Mouse (Mus musculus) urinary bladder, postnatal 4 days (tissue): Measurements from ENCODE around the gene Vnn3.

ENCODE experiments used
- DNase-seq, 2 experiments: peaks; one replicate each; pipeline ENCODE4 v3.0.0; 2021 to 2022; ENCODE audit warnings: low spot score in 2 of 2

Vnn3 gene

DNA sequence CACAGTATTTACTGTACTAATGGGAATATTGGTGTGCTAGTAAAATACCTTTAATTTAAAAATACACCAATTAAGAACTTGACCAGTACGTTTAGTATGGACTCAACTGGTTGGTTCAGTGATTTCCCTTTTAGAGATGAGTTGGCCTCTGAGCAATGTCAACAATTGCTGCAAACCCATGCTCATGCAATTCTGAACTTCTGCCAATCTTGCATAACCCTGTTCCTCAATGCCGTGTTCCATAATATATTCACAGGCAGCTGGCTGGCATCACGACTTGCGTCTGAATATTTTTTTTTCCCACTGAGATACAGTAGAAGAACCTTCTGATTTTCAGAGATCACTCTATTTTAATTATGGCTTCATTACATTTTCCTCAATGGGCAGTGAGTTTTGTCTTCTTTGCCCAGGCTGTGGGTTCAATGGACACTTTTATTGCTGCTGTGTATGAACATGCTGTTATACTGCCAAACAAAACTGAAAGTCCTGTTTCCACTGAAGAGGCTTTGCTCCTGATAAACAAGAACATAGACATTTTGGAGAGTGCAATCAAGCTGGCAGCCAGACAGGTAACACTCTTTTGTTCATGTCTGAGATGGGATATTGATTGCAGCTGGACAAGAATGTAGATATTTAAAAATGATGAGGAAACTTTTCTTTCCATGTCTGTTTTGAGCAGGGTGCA, at the start of gene Vnn3:
Gene Vnn3, plus strand, starts transcription at position 235 of the 685 bp plus-strand sequence.
- no peak for DNase-seq

DNA sequence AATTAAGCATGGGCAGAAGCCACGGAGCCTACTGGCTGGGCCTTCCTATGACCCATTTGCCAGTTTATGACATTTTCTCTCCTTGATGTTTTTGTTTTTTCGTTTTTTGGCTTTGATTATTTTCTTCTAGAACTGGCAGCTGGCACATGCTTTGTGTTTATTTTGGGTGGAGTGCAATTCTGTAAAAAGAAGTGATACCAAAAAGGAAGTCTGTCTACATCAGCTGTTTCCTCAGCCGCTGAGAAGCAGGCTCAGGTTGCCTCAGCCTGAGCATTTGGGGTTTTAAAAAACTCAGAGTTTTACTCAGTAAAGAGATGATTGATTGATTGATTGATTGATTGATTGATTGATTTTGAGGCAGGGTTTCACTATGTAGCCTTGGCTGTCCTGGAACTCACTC, 48.4 kb upstream of the Vnn3 start:
- no peak for DNase-seq

DNA sequence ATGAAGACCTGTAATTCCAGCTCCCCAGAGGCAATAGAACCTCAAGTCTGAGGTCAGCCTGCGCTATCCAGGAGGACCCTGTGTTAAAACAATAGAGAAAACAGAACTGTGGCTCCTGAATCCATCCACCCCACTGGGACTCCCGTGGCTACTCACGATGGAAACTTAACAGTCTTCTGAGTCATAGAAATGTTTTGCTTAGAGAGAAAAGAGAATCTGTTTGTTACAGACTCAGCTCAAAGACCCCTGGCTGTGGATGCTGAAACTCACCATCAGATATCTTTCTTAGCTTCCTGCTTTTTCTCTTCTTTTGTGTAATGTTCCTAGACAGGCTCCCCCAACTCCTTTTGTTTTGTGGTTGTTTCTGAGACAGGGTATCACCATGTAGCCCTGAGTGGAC, 46.6 kb upstream of the Vnn3 start:
- DNase-seq = no peak

- DNase-seq = no peak
These were observed 45.1 kb upstream of the Vnn3 start for GRCm38 (mm10) chr10:23806201-23806600.

GRCm38 (mm10) chr10:23811635-23812437, 39.4 kb upstream of the Vnn3 start:
- DNase-seq = peak; percentile 21 to 75

DNA sequence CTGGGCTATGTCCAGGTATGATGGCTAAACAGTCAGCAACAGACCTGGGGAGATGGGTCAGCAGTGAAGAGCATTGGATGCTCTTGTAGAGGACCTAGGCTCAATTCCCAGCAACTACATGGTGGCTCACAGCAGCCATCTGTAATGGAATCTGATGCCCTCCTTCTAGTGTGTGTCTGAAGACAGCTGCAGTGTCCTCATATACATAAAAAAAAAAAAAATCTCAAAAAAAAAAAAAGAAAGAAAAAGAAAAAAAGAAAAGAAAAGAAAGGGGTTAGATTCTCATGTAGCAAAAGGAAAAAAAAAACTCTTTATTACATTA, 38.9 kb upstream of the Vnn3 start:
- no peak for DNase-seq

GRCm38 (mm10) chr10:23812852-23813766, 38.2 kb upstream of the Vnn3 start:
- DNase-seq = no peak

DNA sequence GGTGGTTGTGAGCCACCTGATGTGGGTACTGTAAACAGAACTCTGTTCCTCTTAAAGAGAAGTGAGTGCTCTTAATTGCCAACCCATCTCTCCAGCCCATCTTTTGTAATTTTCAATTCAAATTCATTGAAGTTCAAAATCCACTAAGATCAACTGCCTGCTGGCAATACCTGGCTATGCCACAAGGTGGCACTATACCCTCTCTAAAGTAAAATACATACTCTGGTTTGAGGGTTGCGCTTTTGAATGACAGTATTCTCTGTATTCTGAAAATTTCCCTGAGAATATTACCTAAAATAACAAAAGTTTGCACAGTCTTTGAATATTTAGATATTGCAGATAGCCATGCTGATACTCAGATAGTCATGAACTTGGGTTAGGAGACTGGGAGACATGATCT, 36.1 kb upstream of the Vnn3 start:
- DNase-seq = peak; percentile 47 to 82

DNA sequence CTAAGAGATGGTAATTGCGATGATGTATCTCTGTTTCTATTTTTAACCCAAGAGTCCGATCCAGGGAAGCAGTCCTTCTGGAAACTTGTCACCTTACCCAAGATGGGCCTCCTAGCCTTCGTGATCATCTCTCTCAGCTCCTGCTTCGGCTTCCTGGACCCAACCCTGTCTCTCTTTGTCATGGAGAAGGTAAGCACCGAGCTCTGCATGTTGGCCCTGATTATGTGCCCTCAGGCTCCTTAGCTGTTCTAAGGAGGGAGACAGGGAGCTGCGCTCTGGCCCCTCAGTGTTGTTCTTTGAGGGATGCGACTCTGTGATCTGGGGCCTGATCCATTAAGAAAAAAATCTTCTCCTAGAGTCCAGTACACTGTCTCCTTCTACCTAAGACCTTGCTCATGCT, 35.0 kb upstream of the Vnn3 start:
- no peak for DNase-seq

DNA sequence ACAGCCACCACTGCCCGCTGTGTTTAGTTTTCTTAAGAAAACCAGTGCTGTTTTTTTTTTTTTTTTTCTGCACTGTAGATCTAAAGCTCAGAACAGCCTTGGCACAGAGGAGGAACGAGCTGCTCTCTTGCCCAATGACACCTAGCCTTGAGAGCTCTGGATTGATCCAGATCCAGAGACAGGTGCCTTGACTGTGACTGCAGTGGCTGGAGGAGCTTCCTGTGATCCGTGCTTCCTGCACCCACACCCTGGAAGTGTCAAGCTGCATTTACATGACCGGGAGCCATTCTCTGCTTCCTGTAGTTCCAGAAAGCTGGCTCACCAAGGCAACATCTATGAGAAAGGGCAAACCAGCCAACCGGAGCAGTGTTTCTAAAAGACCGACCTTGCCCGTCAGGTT, 24.7 kb upstream of the Vnn3 start:
- DNase-seq = no peak

DNA sequence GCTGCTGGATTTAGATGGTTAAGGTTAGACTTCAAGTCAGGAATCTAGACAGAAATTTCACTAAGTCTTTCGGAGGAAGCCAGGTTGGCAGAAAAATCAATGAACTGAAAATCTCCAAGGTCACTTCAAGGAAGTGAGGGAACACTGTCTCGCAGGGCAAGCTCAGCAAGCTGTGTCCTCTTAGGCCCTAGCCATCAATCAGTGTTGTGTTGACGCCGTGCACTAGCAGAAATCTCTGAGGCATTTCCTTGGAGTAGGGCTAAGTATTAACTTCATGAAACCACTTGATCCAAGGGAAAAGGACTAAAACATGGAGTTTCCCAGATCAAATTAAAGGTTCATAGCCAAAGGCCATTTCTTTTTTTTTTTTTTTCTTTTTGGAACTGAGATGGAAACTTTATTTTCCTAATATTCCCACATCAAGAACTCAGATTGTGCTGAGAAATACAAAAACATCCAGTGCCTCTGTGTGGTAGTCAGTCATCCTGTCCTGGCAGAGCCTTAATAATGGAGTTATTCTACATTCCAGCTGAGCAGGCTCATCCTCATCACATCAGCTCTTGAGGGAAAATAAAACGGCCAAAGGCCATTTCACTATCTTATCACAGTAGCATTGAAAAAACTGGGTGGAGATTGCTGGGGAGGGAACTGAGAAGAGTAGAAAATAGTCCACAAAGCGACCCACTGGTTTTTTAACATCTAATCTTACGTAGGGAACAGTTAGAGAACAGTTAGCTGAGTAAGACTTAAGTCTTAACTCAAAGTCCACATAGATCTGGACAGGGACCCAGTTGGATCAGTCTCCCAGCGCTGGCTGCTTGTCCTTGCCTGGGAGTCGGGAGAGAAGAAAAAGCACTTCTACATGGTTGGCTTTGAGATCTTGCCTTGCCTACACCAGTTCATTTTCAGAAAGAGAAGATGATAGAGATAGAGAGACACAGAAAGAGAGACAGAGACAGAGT, 15.0 kb upstream of the Vnn3 start:
- no peak for DNase-seq

GRCm38 (mm10) chr10:23837115-23837514, 14.1 kb upstream of the Vnn3 start:
- no peak for DNase-seq

- no peak for DNase-seq
These were observed 12.4 kb upstream of the Vnn3 start for GRCm38 (mm10) chr10:23838910-23839309.

DNA sequence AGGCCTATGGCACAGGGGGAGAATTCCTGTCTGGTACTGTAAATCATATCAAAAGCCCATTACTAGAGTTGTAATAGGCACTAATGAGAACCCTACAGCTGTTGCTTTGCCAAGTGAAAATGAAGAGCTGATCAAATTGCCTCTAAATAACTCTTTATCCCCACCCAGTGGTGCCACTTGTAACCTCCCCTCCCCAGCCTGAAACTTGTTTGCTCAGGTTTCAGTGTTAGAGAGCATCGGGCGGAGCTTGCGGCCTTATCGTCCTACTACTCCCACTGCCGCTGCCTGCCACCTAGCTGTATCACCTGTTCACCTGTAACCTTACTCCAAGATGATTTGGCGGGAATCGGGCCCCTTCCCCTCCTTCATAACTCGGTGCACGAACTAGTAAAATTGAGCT, 11.9 kb upstream of the Vnn3 start:
- DNase-seq = no peak

- DNase-seq = no peak
These were observed 10.8 kb upstream of the Vnn3 start for GRCm38 (mm10) chr10:23840496-23840895.

GRCm38 (mm10) chr10:23852096-23852495, 834 bp downstream of the Vnn3 start:
- no peak for DNase-seq

DNA sequence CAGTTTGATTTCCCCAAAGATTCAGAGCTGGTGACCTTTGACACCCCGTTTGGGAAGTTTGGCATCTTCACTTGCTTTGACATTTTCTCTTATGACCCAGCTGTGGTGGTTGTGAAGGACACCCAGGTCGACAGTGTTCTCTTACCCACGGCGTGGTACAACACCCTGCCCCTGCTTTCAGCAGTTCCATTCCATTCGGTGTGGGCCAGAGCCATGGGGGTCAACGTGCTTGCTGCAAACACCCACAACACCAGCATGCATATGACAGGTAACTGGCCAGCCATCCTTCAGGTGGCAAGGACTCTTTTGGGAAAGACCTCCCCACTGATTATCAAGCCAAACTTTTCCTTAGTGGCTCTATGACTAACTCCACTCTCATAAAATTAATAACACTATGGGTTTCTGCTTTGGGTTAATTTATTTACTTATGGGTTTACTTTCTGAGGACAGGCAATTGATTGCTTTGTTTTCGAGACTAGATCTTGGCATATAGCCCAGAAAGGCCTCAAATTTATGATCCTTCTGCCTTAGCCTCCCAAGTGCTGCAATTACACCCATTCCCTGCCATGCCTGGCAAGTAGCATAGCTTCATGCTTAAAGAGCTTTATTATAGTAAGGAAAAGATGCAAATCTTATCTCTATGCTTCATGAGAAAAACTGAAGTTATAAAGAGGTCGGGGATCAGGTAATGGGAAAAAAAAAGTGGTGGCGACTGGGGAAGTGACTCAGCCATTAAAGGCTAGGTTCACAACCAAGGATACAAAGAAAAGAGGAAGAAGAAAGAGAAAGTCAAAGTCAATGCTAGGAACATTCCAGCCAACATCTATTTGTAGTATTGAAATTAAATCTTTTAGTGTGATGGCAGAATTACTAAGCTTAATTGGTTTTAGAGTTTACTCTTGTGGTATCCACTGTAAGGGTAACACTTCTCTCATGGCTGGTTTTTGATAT, 13.4 kb downstream of the Vnn3 start:
- no peak for DNase-seq

DNA sequence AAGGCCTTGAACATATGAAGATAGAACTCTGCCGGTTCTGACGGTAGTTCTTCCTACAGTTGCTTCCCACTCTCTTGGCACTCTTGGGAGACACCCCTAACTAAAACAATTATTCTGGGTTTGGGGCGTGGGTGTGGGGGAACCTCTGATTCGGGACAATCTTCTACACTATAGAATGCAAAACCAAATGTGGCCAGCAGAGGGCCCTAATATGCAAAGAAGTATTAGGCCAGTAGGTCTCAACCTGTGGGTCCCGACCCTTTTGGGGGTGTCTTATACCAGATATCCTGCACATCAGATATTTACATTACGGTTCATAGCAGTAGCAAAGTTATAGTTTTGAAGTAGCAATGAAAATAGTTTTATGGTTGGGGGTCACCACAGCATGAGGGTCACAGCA, 29.4 kb downstream of the Vnn3 start:
- DNase-seq = no peak

- DNase-seq = no peak
These were observed 33.6 kb downstream of the Vnn3 start for GRCm38 (mm10) chr10:23884910-23885309.

DNA sequence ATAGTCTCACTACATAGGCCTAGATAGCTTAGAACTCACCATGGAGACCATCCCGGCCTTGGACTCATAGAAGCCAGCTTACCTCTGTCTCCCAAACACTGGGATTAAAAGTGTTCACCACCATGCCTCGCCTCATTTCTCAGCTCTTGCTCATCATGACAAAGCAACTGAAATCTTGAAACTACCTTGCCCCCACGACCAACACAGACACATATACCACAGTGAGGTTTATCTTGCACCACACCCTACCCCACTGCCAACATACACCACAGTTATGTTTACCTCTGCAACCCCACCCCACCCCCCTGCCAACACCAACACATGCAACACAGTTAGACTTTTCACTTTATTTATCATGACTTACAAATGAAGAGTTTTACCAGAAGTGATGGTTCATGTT, 34.8 kb downstream of the Vnn3 start:
- DNase-seq = no peak
